Mouse (Mus musculus): Measurements from ENCODE around the gene Inpp5a.

The Inpp5a gene

GRCm38 (mm10) chr7:139479077-139479476 is 90.2 kb downstream of the Inpp5a start:
- DNase-seq (ENCODE audit: low spot score): no peak

GRCm38 (mm10) chr7:139479626-139480025 is 90.7 kb downstream of the Inpp5a start:
- DNase-seq (ENCODE audit: low spot score): peak; percentile 44

GRCm38 (mm10) chr7:139484206-139484955 is 95.5 kb downstream of the Inpp5a start:
- peak; percentile 56 for DNase-seq (ENCODE audit: low spot score)

- no peak for DNase-seq (ENCODE audit: low spot score)
These were observed 100.9 kb downstream of the Inpp5a start for GRCm38 (mm10) chr7:139489721-139490211.

GRCm38 (mm10) chr7:139492351-139492750 is 103.4 kb downstream of the Inpp5a start:
- DNase-seq (ENCODE audit: low spot score): no peak

GRCm38 (mm10) chr7:139492946-139493345 is 104.0 kb downstream of the Inpp5a start:
- no peak for DNase-seq (ENCODE audit: low spot score)

- DNase-seq (ENCODE audit: low spot score): no peak
These were observed 106.9 kb downstream of the Inpp5a start for GRCm38 (mm10) chr7:139495791-139496190.

- DNase-seq (ENCODE audit: low spot score): no peak
These were observed 109.2 kb downstream of the Inpp5a start for GRCm38 (mm10) chr7:139498038-139498625.

GRCm38 (mm10) chr7:139504064-139504463 is 115.2 kb downstream of the Inpp5a start:
- no peak for DNase-seq (ENCODE audit: low spot score)

- DNase-seq (ENCODE audit: low spot score): no peak
These were observed 117.9 kb downstream of the Inpp5a start for GRCm38 (mm10) chr7:139506677-139507412.

GRCm38 (mm10) chr7:139508938-139509337 is 120.0 kb downstream of the Inpp5a start:
- DNase-seq (ENCODE audit: low spot score): no peak

GRCm38 (mm10) chr7:139515959-139516660 is 127.2 kb downstream of the Inpp5a start:
- no peak for DNase-seq (ENCODE audit: low spot score)

- DNase-seq (ENCODE audit: low spot score): no peak
These were observed 127.7 kb downstream of the Inpp5a start for GRCm38 (mm10) chr7:139516661-139517016.

- no peak for DNase-seq (ENCODE audit: low spot score)
These were observed 129.4 kb downstream of the Inpp5a start for GRCm38 (mm10) chr7:139518352-139518751.

GRCm38 (mm10) chr7:139528309-139529076 is 139.6 kb downstream of the Inpp5a start:
- DNase-seq (ENCODE audit: low spot score): no peak

- no peak for DNase-seq (ENCODE audit: low spot score)
These were observed 140.3 kb downstream of the Inpp5a start for GRCm38 (mm10) chr7:139529208-139529607.

- DNase-seq (ENCODE audit: low spot score): no peak
These were observed 141.9 kb downstream of the Inpp5a start for GRCm38 (mm10) chr7:139530591-139531427.

GRCm38 (mm10) chr7:139531428-139531801 is 142.5 kb downstream of the Inpp5a start:
- DNase-seq (ENCODE audit: low spot score): no peak

GRCm38 (mm10) chr7:139536331-139536730 is 147.4 kb downstream of the Inpp5a start:
- no peak for DNase-seq (ENCODE audit: low spot score)

GRCm38 (mm10) chr7:139536831-139537230 is 147.9 kb downstream of the Inpp5a start:
- DNase-seq (ENCODE audit: low spot score): no peak

- DNase-seq (ENCODE audit: low spot score): no peak
These were observed 148.9 kb downstream of the Inpp5a start for GRCm38 (mm10) chr7:139537831-139538230.
